Mouse (Mus musculus) kidney, postnatal 14 days (tissue): ENCODE measurements around the gene Lrsam1.

Experiments used
- DNase-seq: peaks from one replicate; pipeline ENCODE4 v3.0.0; 2022; ENCODE audit warnings: mixed read lengths

The Lrsam1 gene

GRCm38 (mm10) chr2:32923551-32924250, 37.7 kb downstream of the Lrsam1 start:
- DNase-seq: no peak

GRCm38 (mm10) chr2:32922564-32922963, 38.9 kb downstream of the Lrsam1 start:
- DNase-seq: no peak

GRCm38 (mm10) chr2:32921801-32922380, 39.5 kb downstream of the Lrsam1 start:
- DNase-seq: no peak

- DNase-seq: no peak
These were observed 40.2 kb downstream of the Lrsam1 start for GRCm38 (mm10) chr2:32921235-32921634.

- DNase-seq: no peak
These were observed 43.0 kb downstream of the Lrsam1 start for GRCm38 (mm10) chr2:32918391-32918790.

- DNase-seq: no peak
These were observed 43.9 kb downstream of the Lrsam1 start for GRCm38 (mm10) chr2:32917526-32917925.

GRCm38 (mm10) chr2:32914896-32915295, 46.5 kb downstream of the Lrsam1 start:
- peak; percentile 83 for DNase-seq

- peak; percentile 47 for DNase-seq
These were observed 47.1 kb downstream of the Lrsam1 start for GRCm38 (mm10) chr2:32914362-32914761.

GRCm38 (mm10) chr2:32912210-32912804, 49.1 kb downstream of the Lrsam1 start:
- peak; percentile 87 for DNase-seq

- DNase-seq: no peak
These were observed 49.7 kb downstream of the Lrsam1 start for GRCm38 (mm10) chr2:32911639-32912182.

- peak; percentile 57 for DNase-seq
These were observed 52.6 kb downstream of the Lrsam1 start for GRCm38 (mm10) chr2:32908796-32909195.

- peak; percentile 79 for DNase-seq
These were observed 53.1 kb downstream of the Lrsam1 start for GRCm38 (mm10) chr2:32908272-32908671.

- DNase-seq: no peak
These were observed 54.0 kb downstream of the Lrsam1 start for GRCm38 (mm10) chr2:32907442-32907841.

GRCm38 (mm10) chr2:32905297-32905696, 56.1 kb downstream of the Lrsam1 start:
- DNase-seq: no peak

- no peak for DNase-seq
These were observed 56.8 kb downstream of the Lrsam1 start for GRCm38 (mm10) chr2:32904637-32905036.

- DNase-seq: no peak
These were observed 57.9 kb downstream of the Lrsam1 start for GRCm38 (mm10) chr2:32903470-32903869.

GRCm38 (mm10) chr2:32902126-32902525, 59.3 kb downstream of the Lrsam1 start:
- DNase-seq: no peak

GRCm38 (mm10) chr2:32898983-32899382, 62.4 kb downstream of the Lrsam1 start:
- peak; percentile 58 for DNase-seq

GRCm38 (mm10) chr2:32896507-32897147, 64.8 kb downstream of the Lrsam1 start:
- DNase-seq: no peak

- peak; percentile 71 for DNase-seq
These were observed 65.8 kb downstream of the Lrsam1 start for GRCm38 (mm10) chr2:32895606-32896106.

GRCm38 (mm10) chr2:32894097-32894496, 67.3 kb downstream of the Lrsam1 start:
- no peak for DNase-seq

GRCm38 (mm10) chr2:32892490-32892889, 68.9 kb downstream of the Lrsam1 start:
- DNase-seq: no peak

- no peak for DNase-seq
These were observed 70.1 kb downstream of the Lrsam1 start for GRCm38 (mm10) chr2:32891278-32891677.
